Mouse (Mus musculus): Measurements from ENCODE around the gene Pcnx3. TPM values are rescaled to one million over a fixed set of nuclear protein-coding genes. Genes with fewer than 3 reads are reported as not detected.
"Not testable (repeated sequence)": the region's sequence is repeated elsewhere in the genome, so short reads cannot be mapped to it uniquely, and the experiment has no call there.

The Pcnx3 gene
- total RNA-seq, 2 experiments from 2014 or later = 59.8 to 73.9 TPM

DNA sequence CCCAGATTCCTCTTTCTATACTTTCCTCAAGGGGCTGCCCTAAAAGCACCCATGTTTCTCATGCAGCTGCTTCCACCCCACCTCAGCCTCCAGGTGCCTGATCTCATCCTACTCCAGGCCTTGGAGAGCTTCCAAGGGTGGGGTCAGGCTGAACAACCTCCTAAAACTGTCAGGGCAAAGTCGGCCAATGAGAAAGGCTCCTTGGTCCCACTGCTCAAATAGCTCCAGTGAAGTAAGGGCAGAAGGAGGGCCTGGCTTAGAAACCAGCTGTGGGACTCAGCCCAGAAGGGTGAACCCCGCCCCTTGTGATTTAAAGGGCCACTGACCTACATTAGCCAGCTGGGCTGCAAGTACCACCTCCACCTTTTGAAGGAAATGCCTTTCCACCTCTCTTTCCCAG lies 25.0 kb upstream of the Pcnx3 start:
- DNase-seq (ENCODE audit: extremely low spot score in 1 of 2, low spot score in 1 of 2) = no peak

DNA sequence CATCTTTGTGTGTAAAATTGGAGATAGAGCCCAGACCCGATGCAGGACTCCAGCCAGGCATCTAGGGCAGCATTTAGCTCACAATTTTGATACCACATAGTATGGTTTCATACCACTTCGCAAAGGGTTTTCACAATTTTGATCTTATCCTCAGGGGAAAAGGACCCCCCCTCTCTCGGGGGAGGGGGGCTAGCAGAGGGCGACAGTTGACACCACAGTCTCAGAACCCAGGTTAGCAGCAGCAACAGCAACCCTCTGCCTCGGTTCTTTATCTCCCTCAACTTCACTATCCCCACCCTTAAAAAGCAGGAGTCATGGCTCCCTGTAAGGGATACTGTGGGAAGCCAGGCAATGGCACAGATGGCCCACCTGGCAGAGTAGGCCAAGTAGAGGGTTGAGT lies 24.5 kb upstream of the Pcnx3 start:
- DNase-seq (ENCODE audit: extremely low spot score in 1 of 2, low spot score in 1 of 2) = no peak

DNA sequence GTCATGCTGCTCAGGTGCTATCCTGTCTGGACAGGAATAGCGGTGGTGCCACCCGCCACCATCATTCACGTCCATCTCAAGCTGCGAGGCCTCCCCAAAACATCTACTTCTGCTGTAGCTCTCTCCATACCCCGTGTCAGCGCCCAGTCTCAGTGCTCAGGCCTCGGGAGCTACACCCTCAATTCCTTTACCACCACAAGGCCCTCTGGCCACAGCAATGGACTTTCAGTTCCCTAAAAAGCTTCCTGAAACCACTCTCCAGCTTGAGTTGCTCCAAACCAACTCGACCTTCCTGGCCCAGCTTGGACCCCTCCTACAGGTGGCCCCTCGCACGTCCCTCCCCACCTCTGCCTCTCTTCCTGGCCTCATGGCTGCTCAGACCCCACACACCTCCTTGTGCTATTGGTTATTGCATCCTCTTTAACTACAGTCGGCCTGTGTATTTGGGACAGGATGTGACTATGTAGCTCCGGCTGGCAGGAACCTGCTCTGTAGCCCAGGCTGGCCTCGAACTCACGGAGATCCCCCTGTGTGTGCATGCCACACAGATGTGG lies 23.3 kb upstream of the Pcnx3 start:
- DNase-seq (ENCODE audit: extremely low spot score in 1 of 2, low spot score in 1 of 2) = no peak

DNA sequence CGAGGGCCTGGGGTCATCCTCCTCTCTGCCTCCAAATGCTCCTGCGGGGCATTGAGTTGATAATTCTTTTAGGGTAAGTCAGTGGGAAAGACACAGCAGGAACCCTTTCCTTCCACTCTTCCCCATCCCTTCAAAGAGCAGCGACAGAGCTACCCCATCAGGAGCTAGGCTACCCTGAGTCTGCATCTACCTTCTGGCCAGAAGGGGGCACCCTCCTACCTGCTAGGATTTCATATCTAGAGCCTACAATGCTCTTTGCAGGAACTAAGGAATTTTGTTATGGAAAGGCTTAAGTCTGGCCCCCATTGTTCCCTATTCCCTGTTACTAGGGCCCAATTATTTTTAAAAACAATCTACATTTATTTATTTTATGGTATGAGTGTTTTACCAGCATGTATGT lies 22.5 kb upstream of the Pcnx3 start:
- peak in 1 of 2 experiments; percentile 75 for DNase-seq (ENCODE audit: extremely low spot score in 1 of 2, low spot score in 1 of 2)

DNA sequence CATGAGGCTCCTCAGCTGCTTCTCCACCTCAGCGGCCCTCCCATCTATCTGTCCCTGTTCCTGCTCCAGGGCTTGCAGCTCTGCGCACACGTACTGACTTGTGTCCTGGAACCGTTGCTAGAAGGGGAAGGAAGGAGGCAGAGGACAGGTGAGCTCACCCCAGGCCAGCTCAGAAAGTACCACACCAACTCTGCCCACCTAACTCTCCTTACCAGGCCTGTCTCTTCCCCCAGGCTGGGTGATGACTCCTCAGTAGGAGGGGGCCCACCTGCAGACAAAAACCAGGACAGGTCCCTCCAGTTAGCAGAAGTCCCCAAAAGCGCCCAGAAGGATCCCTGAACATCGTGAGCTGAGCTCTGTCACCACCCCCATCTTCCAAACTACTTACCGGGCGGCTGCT lies 21.9 kb upstream of the Pcnx3 start:
- DNase-seq (ENCODE audit: extremely low spot score in 1 of 2, low spot score in 1 of 2) = no peak

DNA sequence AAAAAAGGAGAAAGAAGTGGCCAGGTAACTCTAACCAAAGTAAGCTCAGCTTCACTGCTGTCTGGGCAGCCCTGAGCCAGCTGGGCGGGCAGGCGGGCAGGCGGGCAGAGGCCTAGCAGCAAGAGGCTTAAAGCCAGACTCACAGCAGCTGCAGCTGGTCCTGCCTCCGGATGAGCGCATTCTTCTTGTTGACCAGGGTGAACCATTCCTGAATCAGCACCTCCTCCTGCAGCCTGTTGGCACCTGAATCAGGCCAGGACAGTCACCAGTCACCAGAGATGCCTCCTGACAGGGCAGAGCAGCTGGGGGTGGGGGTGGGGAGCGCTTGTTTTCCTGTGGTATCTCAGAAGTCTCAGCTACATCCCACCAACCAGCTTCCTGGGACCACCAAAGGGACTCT lies 21.4 kb upstream of the Pcnx3 start:
- no peak for DNase-seq (ENCODE audit: extremely low spot score in 1 of 2, low spot score in 1 of 2)

DNA sequence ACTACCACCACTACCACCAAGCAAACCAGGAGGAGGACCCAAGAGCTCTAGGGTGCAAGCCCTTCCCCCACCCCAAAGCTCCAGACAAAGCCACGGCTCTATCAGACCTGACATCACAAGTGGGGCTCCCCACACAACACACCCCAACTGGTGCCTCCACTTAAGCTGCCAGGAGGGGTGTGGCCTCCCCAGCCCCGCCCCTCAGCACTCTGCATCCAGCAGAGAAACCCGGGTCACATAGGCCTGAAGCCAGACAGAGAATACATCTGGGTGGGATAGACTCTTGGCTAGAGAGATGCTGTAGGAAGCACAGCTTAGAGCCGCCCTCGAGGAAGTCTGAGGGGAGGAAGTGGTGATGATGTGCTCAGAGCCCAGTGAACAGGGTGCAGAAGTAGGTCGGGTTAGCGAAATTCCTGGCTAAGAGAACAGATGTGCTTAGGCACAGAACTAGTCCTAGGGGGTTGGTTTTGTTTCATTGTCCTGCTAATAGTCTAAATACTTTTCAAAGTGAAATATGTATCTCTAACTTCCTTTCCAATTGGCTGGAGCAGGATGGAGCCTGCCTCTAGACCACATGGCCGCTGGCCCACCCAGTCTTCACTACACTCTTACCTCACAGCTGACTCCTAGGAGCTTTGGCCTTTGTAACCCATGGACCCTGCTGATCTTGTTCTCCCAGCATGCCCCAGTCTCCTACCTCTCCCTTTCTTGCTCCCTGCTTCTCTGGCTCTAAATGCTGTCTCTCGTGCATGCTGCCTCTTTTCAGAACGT lies 16.3 kb upstream of the Pcnx3 start:
- no peak for DNase-seq (ENCODE audit: extremely low spot score in 1 of 2, low spot score in 1 of 2)

DNA sequence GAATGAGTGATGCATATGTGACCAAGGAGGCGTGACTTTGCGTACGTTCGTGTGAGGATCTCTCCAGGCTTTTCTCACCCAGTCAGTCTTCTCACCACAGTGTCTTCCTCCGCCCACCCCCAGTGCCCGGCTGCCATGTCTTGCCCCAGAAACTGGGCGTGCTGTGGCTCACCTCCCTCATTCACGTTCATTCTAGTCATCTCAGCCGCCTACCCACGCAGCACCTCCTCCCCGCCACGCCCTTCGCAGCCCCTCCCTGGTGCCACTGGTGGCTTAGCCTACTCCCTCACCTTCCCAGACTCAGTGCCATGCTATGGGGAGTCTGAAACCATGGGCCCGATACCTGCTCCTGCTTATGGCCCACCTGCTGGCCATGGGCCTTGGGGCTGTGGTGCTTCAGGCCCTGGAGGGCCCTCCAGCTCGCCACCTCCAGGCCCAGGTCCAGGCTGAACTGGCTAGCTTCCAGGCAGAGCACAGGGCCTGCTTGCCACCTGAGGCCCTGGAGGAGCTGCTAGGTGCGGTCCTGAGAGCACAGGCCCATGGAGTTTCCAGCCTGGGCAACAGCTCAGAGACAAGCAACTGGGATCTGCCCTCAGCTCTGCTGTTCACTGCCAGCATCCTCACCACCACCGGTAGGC lies 15.6 kb upstream of the Pcnx3 start, which contains the start of gene Kcnk7:
Kcnk7 (plus strand) TSS at position 205 of the 638 bp plus-strand sequence.
- no peak for DNase-seq (ENCODE audit: extremely low spot score in 1 of 2, low spot score in 1 of 2)

DNA sequence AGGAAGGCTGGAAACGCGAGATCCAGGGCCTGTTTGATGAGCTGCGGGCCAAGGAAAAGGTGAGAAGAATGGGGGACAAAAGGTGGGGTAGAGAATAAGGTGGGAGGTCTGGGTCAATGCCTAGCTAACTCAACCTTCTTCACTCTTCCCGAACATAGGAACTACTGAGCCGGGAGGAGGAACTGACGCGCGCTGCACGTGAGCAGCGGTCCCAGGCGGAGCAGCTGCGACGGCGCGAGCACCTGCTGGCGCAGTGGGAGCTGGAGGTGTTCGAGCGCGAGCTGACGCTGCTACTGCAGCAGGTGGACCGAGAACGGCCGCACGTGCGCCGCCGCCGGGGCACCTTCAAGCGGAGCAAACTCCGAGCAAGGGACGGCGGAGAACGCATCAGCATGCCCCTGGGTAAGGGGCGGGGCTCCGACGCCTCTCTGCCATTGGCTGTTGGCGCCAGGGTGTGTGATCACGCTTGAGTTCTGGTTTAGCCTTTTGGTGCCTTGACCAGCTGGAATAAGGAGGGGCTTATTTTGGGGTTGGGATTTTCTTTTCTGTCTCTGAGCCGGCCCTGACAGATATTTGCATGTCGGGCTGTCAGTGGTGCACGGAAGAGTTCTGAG lies 7.2 kb upstream of the Pcnx3 start:
- no peak for DNase-seq (ENCODE audit: extremely low spot score in 1 of 2, low spot score in 1 of 2)

DNA sequence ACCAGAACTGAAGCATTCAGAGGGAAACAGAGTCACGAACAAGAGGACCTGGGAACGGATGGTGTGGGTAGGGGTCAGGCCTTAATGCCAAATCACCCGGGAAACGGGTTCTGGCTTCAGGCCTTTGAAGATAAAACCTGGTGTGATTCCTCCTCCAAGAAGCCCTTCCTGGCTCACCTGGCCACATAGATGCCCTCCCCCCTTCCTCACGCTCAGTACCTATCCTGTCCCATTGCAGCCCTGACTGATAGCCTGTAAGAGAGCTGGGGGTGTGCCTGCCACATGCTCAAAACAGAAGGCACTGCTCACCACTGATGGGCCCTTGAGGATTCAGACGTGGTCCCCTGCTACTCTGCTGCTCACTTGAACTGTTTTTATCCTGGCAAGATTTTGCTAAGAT lies 5.1 kb upstream of the Pcnx3 start:
- no peak for DNase-seq (ENCODE audit: extremely low spot score in 1 of 2, low spot score in 1 of 2)

DNA sequence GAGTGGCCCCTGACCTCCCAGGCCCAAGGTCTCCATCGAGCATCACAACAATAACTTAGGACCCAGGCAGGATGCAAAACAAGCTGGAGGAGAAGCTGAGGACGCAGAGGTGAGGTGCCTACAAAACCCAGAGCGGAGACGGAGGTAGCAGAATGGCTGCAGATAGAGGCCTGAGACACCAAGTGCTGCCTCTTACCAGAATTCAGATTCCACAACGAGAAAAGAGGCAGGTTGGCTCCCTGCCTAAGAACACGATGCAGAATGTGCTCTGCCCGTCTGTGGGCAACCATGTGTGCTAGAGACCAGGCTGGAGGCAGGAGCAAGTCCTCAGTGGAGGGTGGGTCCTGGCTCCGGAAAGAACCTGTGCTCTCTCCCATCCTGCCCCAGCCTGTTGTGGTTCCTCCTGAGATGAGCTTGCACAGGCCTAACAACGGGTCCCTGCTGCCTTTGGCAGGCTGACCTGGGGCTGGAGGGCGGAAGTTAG lies 4.2 kb upstream of the Pcnx3 start:
- DNase-seq (ENCODE audit: extremely low spot score in 1 of 2, low spot score in 1 of 2) = no peak

DNA sequence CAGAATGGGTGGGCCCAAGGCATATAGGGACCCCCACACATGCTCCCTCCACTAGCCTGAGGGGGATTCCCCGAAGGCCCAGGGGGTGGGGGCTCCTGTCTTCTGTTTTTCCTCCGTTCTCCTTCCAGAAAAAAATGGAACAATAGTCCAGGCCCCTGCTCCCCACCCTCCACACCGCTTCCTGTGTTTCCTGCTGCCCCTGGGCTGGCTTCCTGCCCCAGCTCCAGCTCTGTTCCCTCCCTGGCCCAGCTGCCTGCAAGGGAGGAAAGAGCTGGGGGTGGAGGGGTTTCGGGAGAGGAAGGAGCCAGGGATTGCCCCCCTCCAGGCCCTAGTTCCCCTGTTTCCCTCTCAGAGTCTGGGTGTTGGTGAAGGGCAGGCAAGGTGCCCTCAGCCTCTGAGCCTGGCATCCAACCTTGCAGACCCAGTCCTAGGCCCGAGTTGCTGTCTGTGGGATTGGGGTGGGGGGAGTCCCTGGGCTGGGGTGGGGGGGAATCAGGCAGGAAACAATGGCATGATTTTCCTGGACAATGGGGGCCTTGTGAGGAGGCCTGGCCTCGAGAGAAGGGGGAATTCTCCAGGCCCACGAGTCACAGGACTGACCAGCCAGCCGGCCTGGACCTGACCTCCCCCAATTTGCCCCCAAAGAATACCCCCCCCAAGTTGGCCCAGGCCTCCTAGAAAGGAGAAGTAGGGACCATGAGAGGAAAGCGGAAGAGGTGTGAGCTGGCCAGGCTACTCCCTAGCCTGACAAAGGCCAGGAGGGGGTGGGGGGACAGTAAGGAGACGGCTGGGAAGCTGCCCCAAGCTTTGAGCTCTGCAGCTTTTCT lies 3.6 kb upstream of the Pcnx3 start:
- no peak for DNase-seq (ENCODE audit: extremely low spot score in 1 of 2, low spot score in 1 of 2)

DNA sequence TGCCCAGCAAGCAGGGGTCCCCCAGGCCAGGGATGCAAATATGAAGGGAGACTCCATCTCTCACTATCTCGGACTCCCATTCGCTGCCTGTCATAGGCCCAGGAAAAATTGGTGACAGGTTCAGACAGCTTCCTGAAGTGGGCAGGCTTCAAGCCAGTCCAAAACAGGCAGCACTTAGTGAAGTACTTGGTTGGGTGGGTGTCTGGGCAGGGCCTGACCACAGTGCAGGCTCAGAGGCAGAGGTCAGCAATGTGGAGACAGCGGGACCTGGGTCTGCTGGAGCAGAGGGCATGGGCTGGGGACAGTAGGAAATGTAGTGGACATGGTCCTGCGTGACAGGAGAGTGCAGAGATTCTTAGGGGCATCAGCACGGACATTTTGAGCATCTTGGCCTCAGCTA lies 2.9 kb upstream of the Pcnx3 start:
- no peak for DNase-seq (ENCODE audit: extremely low spot score in 1 of 2, low spot score in 1 of 2)

DNA sequence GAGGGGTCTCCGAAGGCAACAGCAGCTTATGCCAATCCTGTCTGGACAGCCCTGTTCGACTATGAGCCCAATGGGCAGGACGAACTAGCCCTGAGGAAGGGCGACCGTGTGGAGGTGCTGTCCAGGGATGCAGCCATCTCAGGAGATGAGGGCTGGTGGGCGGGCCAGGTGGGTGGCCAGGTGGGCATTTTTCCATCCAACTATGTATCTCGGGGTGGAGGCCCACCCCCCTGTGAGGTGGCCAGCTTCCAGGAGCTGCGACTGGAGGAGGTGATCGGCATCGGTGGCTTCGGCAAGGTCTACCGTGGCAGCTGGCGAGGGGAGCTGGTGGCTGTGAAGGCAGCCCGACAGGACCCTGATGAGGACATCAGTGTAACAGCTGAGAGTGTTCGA lies 1.6 kb upstream of the Pcnx3 start:
- DNase-seq (ENCODE audit: extremely low spot score in 1 of 2, low spot score in 1 of 2) = no peak

DNA sequence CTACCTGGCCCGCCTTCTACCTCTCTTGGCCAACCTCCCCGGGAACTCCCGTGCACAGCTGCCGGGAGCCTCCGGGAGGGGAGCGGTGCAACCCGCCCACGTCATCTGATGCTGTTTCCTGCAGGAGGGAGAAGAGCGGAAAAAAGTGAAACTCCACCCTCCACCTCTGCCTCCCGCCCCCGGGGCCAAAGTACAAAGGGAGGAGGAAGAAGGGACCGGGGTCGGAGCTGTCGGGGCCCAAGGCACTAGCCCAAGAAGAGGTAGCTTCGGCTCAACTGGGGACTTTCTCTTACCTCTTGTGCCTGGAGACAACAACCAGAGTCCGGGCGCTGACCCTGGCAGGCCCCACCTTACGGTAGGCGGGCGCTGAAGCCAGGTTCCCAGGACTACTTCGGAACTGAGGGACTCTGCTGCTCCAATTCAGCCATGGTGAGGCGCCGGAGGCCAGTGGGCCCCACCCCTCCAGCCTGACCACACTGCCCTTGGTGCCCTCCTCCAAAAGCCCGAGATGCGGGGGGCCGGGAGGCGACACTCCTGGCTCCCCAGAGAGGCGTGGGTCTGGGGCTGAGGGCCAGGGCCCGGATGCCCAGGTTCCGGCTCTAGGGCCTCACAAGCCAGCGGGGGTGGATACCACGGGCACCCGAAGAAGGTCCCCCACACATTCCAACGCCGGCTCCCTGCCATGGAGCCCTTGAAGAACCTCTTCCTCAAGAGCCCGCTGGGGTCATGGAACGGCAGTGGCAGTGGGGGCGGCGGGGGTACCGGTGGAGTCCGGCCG lies 1.0 kb upstream of the Pcnx3 start:
- DNase-seq (ENCODE audit: extremely low spot score in 1 of 2, low spot score in 1 of 2) = peak; percentile 42 to 53

DNA sequence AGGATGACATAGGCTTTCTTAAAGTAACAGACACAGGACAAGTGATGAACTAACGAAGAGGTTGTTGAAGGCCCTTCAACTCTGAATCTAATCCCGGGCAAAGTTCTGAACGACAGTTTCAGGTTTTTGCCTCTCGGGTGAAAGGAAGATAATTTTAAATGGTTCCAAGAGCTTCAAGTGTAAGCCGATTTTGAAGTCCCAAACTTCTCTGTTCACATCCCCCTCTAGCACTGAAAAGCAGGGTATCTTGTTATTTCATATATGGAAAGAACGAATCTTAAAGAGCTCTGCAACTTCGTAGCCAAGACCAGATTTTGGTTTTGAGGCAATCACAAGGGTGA lies 350 bp upstream of the Pcnx3 start:
- no peak for DNase-seq (ENCODE audit: extremely low spot score in 1 of 2, low spot score in 1 of 2)

DNA sequence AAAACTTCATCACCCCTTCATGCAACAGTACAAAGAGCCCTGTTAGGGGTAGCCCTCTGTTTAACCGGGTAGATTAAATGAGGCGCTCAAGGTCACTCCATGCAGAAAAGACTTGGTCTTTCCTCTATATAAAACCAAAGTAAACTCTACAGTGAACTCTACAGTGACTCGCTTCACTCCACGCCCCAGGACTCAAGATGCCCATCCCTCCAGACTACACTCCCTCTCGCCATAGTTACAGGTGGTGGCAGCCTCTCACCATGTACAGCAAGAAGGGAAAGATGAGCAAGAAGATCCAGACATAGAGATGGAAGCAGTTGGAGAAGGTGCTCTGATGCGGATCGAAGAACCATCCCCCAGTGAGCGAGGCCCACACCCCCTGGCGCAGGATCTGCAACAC lies 970 bp downstream of the Pcnx3 start:
- no peak for DNase-seq (ENCODE audit: extremely low spot score in 1 of 2, low spot score in 1 of 2)

DNA sequence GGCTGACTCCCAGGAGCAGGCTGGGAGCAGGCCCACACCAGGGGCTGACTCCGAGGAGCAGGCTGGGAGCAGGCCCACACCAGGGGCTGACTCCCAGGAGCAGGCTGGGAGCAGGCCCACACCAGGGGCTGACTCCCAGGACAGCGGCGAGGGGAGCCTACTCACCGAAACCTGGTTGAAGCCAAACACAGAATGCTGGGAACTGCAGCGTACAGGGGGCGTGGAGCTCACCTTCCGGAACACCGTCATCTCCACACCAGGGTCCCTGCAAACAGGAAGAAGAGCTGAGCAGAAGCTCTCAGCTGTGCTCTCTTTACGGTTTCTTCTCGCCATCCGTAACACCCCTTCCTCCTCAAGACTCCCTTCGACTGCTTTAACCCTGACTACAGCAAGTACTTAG lies 1.8 kb downstream of the Pcnx3 start:
- not testable (repeated sequence) for DNase-seq (ENCODE audit: extremely low spot score in 1 of 2, low spot score in 1 of 2)

DNA sequence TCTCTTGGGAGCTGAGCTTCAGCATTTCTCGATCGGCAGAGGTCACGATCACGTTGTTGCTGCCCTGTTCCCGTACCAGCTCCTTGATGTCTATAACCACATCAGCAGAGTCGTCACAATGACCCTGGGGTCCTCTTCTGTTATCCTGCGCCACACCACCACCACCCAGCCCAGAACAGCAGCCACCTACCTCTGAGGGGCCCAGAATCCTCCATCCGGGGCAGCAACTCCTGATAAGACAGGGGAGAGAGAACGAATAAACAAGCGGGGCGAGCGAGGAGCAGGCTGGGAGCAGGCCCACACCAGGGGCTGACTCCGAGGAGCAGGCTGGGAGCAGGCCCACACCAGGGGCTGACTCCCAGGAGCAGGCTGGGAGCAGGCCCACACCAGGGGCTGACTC lies 2.3 kb downstream of the Pcnx3 start:
- no peak for DNase-seq (ENCODE audit: extremely low spot score in 1 of 2, low spot score in 1 of 2)

DNA sequence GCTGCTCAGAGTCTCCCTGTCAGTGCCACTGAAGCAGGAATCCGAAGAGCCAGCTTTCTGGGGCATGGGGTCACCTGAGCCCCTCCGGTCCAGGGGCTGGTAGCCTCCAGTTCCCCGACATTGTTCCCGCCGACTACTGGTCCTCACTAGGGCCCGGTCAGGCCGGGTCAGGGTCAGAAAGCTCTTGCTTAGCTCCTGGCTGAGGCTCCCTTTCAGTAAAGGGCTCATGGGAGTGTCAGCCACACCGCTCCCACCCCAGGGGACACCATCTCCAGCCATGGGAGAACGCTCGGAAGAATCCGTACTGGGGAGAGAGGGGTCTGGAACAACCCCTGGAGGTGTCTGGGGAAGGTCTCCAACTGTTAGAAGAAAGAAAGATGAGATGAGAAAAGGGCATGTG lies 2.8 kb downstream of the Pcnx3 start:
- no peak for DNase-seq (ENCODE audit: extremely low spot score in 1 of 2, low spot score in 1 of 2)

Measured in layer of hippocampus, postnatal 25 days (tissue).